Comparison of ENCODE assay signal across 23 mouse cellular contexts in genomic region chr8:37019571-37019970, GRCm38 (mm10). TPM values are rescaled to one million over a fixed set of nuclear protein-coding genes. Genes with fewer than 3 reads are reported as not detected.
DNase-seq lines count a peak whose midpoint lies in the region; ATAC-seq and TF ChIP-seq lines count a peak whose summit lies in the region.
"Had no signal": no experiment of that assay in that cellular context is flagged by ENCODE, and none has a peak within 500 bp of the region (broad histone marks: within the 10 kb centered on the region; RNA-seq: fewer than 3 reads in every experiment).

No protein-coding gene starts in this region.

- no peak overlapping the region for H3K27ac ChIP-seq in heart, embryonic 11.5 days (ENCODE audit: low read depth, low read length)
- H3K27ac ChIP-seq in kidney, postnatal 0 days, result no peak overlapping the region
- H3K27ac ChIP-seq in forebrain, embryonic 14.5 days (ENCODE audit: low read depth, low read length), result no peak overlapping the region
- H3K27ac ChIP-seq: embryonic facial prominence, embryonic 15.5 days; forebrain, embryonic 10.5 days; forebrain, embryonic 15.5 days; heart, embryonic 13.5 days; hindbrain, embryonic 15.5 days had no signal

- ATAC-seq in heart, embryonic 11.5 days (replicated peaks; ENCODE audit: insufficient number of reproducible peaks, low FRiP score, low TSS enrichment), result no peak
- peak; percentile 74; the same call in 1 of the 2 replicates for ATAC-seq in kidney, postnatal 0 days (replicated peaks; ENCODE audit: low FRiP score, low read depth)
- no peak for ATAC-seq in forebrain, embryonic 14.5 days
- ATAC-seq: CD4-positive, CD25-positive, alpha-beta regulatory T cell, adult 4 months; forebrain, embryonic 15.5 days; inflammation-experienced regulatory T-cells, adult 6 months had no signal

- no peaks in the 10 kb centered on the region for H3K4me1 ChIP-seq in heart, embryonic 11.5 days (ENCODE audit: control insufficient read depth, insufficient read depth, low read length)
- H3K4me1 ChIP-seq in kidney, postnatal 0 days (replicated peaks; ENCODE audit: insufficient read depth, low read length), result no peaks in the 10 kb centered on the region
- H3K4me1 ChIP-seq in forebrain, embryonic 14.5 days (ENCODE audit: control insufficient read depth, insufficient read depth, low read length), result no peaks in the 10 kb centered on the region
- H3K4me1 ChIP-seq: embryonic facial prominence, embryonic 15.5 days; forebrain, embryonic 10.5 days; forebrain, embryonic 15.5 days; heart, embryonic 13.5 days; hindbrain, embryonic 15.5 days had no signal

- no peaks in the 10 kb centered on the region for H3K36me3 ChIP-seq in heart, embryonic 11.5 days (ENCODE audit: control insufficient read depth, insufficient read depth, low read length)
- H3K36me3 ChIP-seq in kidney, postnatal 0 days (ENCODE audit: insufficient read depth, low read length), result no peaks in the 10 kb centered on the region
- no peaks in the 10 kb centered on the region for H3K36me3 ChIP-seq in forebrain, embryonic 14.5 days (ENCODE audit: control insufficient read depth, insufficient read depth, low read length)
- H3K36me3 ChIP-seq: embryonic facial prominence, embryonic 15.5 days; forebrain, embryonic 10.5 days; forebrain, embryonic 15.5 days; G1E; heart, embryonic 13.5 days; hindbrain, embryonic 15.5 days had no signal

- no peaks in the 10 kb centered on the region for H3K27me3 ChIP-seq in heart, embryonic 11.5 days (ENCODE audit: control insufficient read depth, insufficient read depth, low read length)
- no peaks in the 10 kb centered on the region for H3K27me3 ChIP-seq in kidney, postnatal 0 days (ENCODE audit: insufficient read depth, low read length)
- H3K27me3 ChIP-seq in forebrain, embryonic 14.5 days (replicated peaks; ENCODE audit: control insufficient read depth, insufficient read depth, low read length), result no peaks in the 10 kb centered on the region
- H3K27me3 ChIP-seq: embryonic facial prominence, embryonic 15.5 days; forebrain, embryonic 15.5 days; heart, embryonic 13.5 days; hindbrain, embryonic 15.5 days had no signal

- TF ChIP-seq CTCF in kidney, postnatal 0 days (IDR thresholded peaks at IDR 0.05; ENCODE audit: low read depth), result no peak

- peak; percentile 18 for DNase-seq in embryo, embryonic 10 days (ENCODE audit: low spot score)
- DNase-seq in embryo, embryonic 9.5 days (ENCODE audit: extremely low spot score), result no peak
- DNase-seq in heart, adult 11 months, result peak; percentile 84
- DNase-seq in kidney, postnatal 0 days (ENCODE audit: low spot score), result peak; percentile 77
- DNase-seq in kidney, adult 8-10 months, result no peak
- DNase-seq in embryo, embryonic 10.5 days (ENCODE audit: low spot score), result peak; percentile 19
- no peak for DNase-seq in forebrain, embryonic 14.5 days (ENCODE audit: low spot score)
- DNase-seq: adrenal gland, adult 8-10 months; adrenal gland, postnatal 36 days; B cell, adult 2 months; cerebellum, adult 2 months; cerebellum, postnatal 14 days; heart, postnatal 36 days had no signal

- 55% methylated on average over 2 of the region's 2 CpGs for WGBS in heart, embryonic 11.5 days (ENCODE audit: insufficient replicate concordance)
- WGBS in kidney, postnatal 0 days, result 44% methylated on average over 2 of the region's 2 CpGs
- WGBS in forebrain, embryonic 14.5 days, result 79% methylated on average over 2 of the region's 2 CpGs

- no peak overlapping the region for H3K9ac ChIP-seq in heart, embryonic 11.5 days (ENCODE audit: low read depth, low read length)
- H3K9ac ChIP-seq in kidney, postnatal 0 days (ENCODE audit: low read depth, low read length), result no peak overlapping the region
- no peak overlapping the region for H3K9ac ChIP-seq in forebrain, embryonic 14.5 days (ENCODE audit: low read length)
- H3K9ac ChIP-seq: embryonic facial prominence, embryonic 15.5 days; forebrain, embryonic 15.5 days; heart, embryonic 13.5 days; hindbrain, embryonic 15.5 days had no signal

- no peak overlapping the region for H3K4me3 ChIP-seq in heart, embryonic 11.5 days (ENCODE audit: low read depth, low read length)
- H3K4me3 ChIP-seq in kidney, postnatal 0 days (replicated peaks; ENCODE audit: low read depth, low read length), result no peak overlapping the region
- H3K4me3 ChIP-seq in forebrain, embryonic 14.5 days (ENCODE audit: low read depth, low read length), result no peak overlapping the region
- H3K4me3 ChIP-seq: embryonic facial prominence, embryonic 15.5 days; erythroblast, embryonic 14.5 days; forebrain, embryonic 10.5 days; forebrain, embryonic 15.5 days; heart, embryonic 13.5 days; hindbrain, embryonic 15.5 days had no signal

- H3K9me3 ChIP-seq in heart, embryonic 11.5 days (replicated peaks; ENCODE audit: control insufficient read depth, low read length), result no peaks in the 10 kb centered on the region
- no peaks in the 10 kb centered on the region for H3K9me3 ChIP-seq in kidney, postnatal 0 days (replicated peaks; ENCODE audit: low read length)
- H3K9me3 ChIP-seq in forebrain, embryonic 14.5 days (replicated peaks; ENCODE audit: control insufficient read depth, low read length), result no peaks in the 10 kb centered on the region
- H3K9me3 ChIP-seq: embryonic facial prominence, embryonic 15.5 days; forebrain, embryonic 10.5 days; forebrain, embryonic 15.5 days; G1E; heart, embryonic 13.5 days; hindbrain, embryonic 15.5 days had no signal

- no peak overlapping the region for H3K4me2 ChIP-seq in heart, embryonic 11.5 days
- H3K4me2 ChIP-seq in kidney, postnatal 0 days (ENCODE audit: low read length), result no peak overlapping the region
- no peak overlapping the region for H3K4me2 ChIP-seq in forebrain, embryonic 14.5 days (ENCODE audit: low read length)
- H3K4me2 ChIP-seq: embryonic facial prominence, embryonic 15.5 days; forebrain, embryonic 15.5 days; heart, embryonic 13.5 days; hindbrain, embryonic 15.5 days had no signal

RNA-seq across cellular contexts. Expression of gene AI429214, which starts 26.2 kb away (rescaled TPM):
- 0.29 TPM in 1 of 2 replicates, not detected in the other for polyA plus RNA-seq in heart, embryonic 11.5 days (2014; fragmentation: Nextera tagmentation; extraction: Ambion mirVana)
- 0.20 and 0.58 TPM in 2 replicates for polyA plus RNA-seq in kidney, postnatal 0 days (2015; fragmentation: Nextera tagmentation; extraction: Ambion mirVana)
- 0.19 and 0.34 TPM in 2 replicates for polyA plus RNA-seq in forebrain, embryonic 14.5 days (2014; fragmentation: Nextera tagmentation; extraction: Ambion mirVana)
- polyA plus RNA-seq: CD4-positive, CD25-positive, alpha-beta regulatory T cell, adult 4 months; erythroblast, embryonic 14.5 days; forebrain, embryonic 10.5 days; inflammation-experienced regulatory T-cells, adult 6 months had no signal

Comparison
In these comparisons a context has a peak if more than half of its experiments do, and no peak if none do; other contexts are left out.
1. DNase-seq: peak in embryo, embryonic 10 days (single experiment), heart, adult 11 months (single experiment), kidney, postnatal 0 days (single experiment) and embryo, embryonic 10.5 days (single experiment); none in embryo, embryonic 9.5 days (single experiment), kidney, adult 8-10 months (0 of 2) and forebrain, embryonic 14.5 days (single experiment).